Mouse (Mus musculus): ENCODE data around the gene Btd.
"Not testable (repeated sequence)": the region's sequence is repeated elsewhere in the genome, so short reads cannot be mapped to it uniquely, and the experiment has no call there.

The Btd gene

DNA sequence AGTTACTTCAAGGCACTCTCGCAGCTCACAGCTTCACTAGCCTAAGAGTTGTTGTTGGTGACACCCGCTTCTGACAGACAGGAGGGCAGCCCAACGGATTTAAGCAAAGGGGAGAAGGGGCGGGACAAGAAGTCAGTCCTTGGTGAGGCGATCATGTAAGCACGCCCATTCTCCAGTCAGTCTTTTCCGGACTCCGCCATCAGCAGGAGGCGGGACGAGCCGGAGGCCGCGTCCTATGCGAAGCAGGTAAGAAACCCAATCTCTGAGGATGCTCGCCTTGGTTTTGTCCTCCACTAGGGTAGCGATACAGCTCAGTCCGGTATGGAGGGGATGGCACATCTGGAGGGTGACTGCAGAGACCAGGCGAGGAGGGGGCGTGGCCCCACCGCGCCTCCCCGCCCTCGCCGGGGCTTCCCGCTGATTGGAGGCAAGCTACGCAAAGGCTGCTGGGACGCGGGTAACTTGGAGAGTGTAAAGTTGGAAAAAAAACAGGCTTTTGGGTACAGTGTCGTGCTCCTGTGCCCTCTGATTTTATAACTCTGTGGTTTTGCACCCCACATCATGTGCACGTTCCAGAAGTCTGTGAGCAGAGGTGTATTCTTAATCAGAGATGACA, at the start of gene Btd, which contains the start of gene Hacl1:
TSS of gene Btd (plus strand) at position 139 of the 616 bp plus-strand sequence.
TSS of gene Hacl1 (minus strand) at position 397 of the 616 bp plus-strand sequence.
- peak; percentile 96 for DNase-seq (ENCODE audit: low spot score)

GRCm38 (mm10) chr14:31591243-31591642, 49.6 kb upstream of the Btd start, which contains the start of gene Colq:
Colq (minus strand) TSS chr14:31591343.
- DNase-seq (ENCODE audit: low spot score): no peak

DNA sequence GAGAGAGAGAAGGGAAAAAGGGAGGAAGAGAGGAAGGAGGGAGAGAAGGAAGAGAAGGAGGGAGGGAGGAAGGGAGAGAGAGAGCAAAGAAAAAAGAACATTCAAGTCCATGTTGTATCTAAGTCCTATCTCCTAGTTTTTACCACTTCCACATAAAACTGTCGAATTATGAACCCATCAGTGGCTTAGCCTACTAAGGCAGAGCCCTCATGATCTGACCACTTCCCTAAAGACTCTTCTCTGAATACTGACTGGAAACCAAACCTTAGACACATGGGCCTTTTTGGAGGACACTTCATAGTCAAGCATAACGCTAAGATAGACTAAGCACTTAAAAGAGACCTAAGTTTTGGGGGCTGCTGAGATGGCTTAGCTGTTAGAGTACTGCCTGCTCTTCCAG, 47.8 kb upstream of the Btd start:
- DNase-seq (ENCODE audit: low spot score): no peak

DNA sequence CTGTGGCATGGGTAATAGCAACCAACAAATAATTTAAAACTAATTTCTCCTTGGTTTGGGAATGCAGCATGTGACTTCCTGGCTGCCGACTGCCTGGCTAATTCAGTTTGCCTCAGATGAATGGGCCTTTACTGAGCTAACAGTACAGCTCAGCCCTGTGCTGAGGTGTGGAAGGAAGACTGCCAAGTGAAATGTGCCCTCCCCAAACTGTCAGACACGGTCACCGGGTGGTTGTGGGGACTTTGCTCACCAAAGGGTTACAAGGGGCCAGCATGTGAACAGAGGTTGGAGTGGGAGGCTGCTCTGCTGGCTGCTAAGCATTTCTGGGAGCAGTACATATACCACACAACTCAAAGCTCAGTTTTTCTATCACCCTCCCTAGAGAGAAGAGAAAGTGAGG, 46.1 kb upstream of the Btd start:
- DNase-seq (ENCODE audit: low spot score): no peak

- no peak for DNase-seq (ENCODE audit: low spot score)
Observed at GRCm38 (mm10) chr14:31596408-31596807, 44.4 kb upstream of the Btd start.

GRCm38 (mm10) chr14:31597446-31597845, 43.4 kb upstream of the Btd start:
- DNase-seq (ENCODE audit: low spot score): no peak

DNA sequence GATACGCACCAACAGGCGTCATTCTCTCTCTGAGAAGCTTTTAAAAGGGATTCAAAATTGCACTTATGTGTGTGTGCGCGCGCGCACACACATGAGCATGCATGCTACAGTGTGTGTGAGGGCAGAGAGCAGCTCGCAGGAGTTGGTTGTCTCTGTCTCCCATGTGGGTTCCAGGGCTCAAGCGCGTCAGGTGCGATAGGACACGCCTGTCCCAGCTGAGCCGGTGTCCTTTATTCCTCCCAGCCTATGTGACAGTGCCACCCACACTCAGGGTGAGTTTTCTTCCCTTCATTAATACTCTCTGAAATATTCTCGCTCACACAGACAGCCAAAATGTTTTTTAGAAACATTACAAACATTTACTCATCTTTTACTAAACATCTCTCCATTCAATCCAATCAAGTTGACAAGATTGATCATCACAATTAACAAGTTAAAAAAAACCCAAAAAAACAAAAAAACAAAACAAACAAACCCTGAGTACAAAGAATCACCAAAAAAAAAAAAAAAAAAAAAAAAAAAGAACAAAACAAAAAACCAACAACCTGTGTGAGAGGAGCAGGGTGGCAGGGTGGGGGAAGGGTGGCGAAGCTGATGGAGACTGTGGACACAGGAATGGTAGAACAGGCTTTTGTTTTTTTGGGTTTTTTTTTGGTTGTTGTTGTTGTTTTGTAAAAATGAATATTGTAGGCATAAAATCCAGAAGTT, 38.8 kb upstream of the Btd start:
- DNase-seq (ENCODE audit: low spot score): no peak

DNA sequence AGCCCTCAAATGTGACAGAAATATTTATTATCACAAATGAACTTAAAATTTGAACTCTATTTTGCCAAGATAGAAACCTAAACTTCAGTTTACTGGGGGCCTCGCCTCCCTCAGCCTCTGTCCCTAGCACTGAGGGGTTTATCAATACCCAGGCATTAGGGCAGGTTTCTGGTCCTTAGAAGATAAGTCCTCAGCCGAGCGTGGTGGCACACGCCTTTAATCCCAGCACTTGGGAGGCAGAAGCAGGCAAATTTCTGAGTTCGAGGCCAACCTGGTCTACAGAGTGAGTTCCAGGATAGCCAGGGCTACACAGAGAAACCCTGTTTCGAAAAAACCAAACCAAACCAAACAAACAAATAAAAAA, 38.2 kb upstream of the Btd start:
- DNase-seq (ENCODE audit: low spot score): not testable (repeated sequence)

DNA sequence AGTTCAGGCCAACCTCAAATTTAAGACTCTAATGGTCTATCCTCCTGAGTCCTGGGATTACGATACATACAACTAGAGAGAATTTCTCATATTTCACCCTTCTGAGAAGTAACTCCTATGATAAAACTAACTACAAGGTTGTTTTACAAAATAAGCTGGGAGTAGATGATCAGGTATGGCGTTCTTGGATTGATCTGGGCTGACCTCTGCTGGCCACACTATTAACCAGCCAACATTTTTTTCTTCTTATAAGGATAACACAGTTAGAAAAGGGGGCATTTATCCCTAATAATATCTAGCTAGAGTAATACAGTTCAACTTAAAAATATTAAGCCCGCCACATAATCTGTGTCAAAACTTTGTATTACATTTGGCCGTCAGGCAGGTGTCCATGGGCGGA, 35.9 kb upstream of the Btd start:
- DNase-seq (ENCODE audit: low spot score): peak; percentile 2

DNA sequence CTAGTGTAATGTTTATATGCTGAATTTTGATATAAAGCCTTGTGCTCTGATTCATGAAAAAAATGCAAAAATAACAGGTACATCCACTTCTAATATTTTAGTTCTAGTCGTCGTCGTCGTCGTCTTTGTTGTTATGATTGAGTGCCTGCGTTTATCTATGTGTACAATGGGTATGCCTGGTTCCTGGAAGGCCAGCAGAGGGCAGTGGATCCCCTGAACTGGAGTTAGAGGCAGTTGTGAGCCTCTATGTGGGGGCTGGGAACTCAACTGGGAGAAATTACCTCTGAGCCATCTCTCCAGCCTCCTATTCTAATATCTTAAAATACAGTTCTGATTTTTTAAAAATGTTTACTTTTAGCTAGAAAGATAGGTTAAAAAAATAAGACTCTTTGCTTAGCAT, 35.3 kb upstream of the Btd start:
- DNase-seq (ENCODE audit: low spot score): no peak

DNA sequence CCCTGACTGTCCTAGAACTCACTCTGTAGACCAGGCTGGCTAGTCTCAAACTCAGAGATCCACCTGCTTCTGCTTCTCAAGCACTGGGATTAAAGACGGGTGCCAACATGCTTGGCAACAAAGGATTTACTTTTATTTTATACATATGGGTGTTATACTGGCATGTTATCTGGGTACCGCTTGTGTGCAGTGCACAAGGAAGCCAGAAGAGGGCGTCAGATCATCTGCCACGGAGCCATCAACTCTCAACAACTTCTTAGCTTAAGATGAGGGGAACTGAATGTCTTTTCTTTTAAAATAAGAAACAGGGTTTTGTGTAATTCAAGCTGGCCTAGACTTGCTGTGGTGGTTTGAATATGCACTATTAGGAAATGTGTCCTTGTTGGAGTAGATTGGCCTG, 28.8 kb upstream of the Btd start:
- DNase-seq (ENCODE audit: low spot score): no peak

- DNase-seq (ENCODE audit: low spot score): no peak
Observed at GRCm38 (mm10) chr14:31613671-31614070, 27.2 kb upstream of the Btd start.

DNA sequence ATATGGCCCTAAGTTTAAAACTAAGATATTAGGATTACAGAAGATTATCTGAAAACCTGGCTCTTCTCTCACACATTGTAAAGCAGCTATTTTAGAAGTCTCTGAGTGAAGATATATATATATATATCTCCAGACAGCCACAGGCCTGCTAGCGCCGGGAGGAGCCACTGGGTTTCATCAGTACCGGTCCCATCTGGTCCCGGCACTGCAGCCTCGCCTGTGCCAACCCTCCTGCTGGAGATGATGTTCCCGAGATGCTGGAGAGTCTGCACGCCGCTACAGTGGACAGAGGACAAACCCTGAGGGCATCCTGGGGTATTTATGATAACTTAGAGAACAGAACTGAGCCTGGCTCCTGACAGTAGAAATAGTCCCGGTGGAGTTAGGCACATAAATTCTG, 23.6 kb upstream of the Btd start:
- DNase-seq (ENCODE audit: low spot score): no peak

GRCm38 (mm10) chr14:31617997-31618396, 22.8 kb upstream of the Btd start:
- no peak for DNase-seq (ENCODE audit: low spot score)

- peak; percentile 8 for DNase-seq (ENCODE audit: low spot score)
Observed at GRCm38 (mm10) chr14:31620591-31621223, 20.1 kb upstream of the Btd start.

DNA sequence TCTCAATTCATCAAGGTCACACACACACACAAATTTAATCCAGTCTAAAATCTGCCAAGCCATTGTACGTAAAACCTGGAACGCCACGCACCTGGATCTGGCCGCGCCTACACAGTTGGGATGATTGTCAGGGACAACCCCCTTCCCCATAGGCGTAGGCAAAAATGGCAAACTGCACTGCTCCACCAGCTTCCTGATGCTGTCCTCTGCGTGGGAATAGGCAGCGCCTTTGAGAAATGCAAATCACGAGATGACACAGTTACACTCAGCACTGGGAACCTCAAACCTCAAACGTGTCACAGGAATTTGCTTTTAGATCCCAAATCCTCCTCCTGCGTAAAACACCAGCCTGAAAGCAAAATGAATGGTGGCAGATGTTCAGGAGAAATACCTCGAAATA, 18.1 kb upstream of the Btd start:
- no peak for DNase-seq (ENCODE audit: low spot score)

DNA sequence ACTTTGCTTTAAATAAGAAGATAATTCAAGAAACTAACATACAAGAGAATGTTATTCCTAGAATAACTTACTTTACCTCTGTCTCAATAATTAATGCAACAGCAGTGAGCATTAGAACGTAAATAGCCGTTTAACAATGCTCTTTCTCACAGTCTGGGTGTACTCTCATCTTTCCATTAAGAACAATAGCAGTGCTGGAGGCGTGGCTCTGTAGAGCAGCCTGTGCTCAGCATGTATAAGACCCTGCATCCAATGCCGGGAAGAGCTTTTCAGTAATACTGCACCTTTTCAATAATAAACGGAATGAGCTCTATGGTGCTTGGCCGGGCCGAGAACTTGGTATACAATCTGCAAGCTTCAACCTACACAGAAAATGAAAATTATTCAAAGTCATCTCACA, 10.2 kb upstream of the Btd start:
- DNase-seq (ENCODE audit: low spot score): no peak

DNA sequence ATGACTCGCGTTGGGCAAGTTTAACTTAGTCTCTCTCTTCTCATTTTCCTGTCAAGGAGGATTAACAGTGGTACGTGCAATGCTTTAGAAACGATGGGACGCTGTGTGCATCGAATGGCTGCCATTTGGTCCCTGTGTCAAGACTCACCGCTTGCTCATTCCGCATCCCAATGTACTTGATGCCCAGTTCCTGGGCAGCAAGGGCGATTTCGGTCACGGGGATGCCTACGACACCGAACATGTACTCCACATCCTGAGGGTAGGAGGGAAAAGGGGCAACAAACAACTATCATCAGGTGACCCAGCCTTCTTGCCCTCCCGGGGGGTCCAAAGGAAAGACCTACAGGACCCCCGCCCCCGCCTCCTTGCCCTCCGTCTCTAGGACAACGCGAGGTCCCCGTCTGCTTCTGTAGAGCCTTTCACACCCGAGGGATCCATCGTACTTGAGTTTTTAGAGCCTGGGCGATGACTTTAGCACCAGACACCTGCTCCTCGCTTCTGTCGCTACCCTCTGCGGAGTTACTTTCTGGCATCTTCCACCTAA, 410 bp upstream of the Btd start, which contains the start of gene Gm49387:
TSS of gene Gm49387 (minus strand) at position 533 of the 544 bp plus-strand sequence.
- no peak for DNase-seq (ENCODE audit: low spot score)

- DNase-seq (ENCODE audit: low spot score): no peak
Observed at GRCm38 (mm10) chr14:31641506-31642155, 803 bp downstream of the Btd start.

GRCm38 (mm10) chr14:31644183-31644830, 3.5 kb downstream of the Btd start:
- no peak for DNase-seq (ENCODE audit: low spot score)

DNA sequence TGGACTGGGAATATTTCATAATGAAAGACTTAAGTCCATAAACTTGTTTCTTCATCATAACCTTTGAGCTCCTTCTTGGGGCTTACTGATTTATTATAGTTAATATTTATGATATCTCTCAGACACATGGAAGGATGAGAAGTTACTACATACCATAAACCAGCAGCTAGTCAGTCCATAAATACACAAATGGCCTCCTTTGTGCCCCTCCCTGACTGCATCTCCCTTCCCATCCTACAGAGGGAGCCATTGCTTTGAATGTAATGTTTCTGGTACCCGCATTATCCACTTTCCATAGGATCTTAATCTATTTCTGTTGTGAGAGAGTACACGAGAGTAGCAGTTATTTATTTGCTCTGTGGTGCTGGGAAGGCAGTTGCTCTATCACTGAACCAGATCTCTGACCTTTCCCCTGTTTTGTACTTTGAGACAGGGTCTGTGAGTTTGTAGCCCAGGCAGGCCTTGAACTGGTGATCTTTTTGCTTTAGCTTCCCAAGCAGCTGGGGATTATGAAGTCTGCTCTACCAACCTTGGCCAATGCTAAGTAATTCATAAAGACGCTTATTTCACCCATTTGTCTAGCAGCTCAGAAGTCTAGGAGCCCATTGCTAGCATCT, 4.2 kb downstream of the Btd start:
- no peak for DNase-seq (ENCODE audit: low spot score)

GRCm38 (mm10) chr14:31645920-31646319, 5.1 kb downstream of the Btd start:
- no peak for DNase-seq (ENCODE audit: low spot score)
